Mouse (Mus musculus): ENCODE results near the gene Pon3.

GRCm38 (mm10) chr6:5255722-5256451, at the start of gene Pon3:
- TF ChIP-seq CTCF (IDR thresholded peaks at IDR 0.05; ENCODE audit: control insufficient read depth, insufficient read depth, low read length) (no peak), POLR2A (IDR thresholded peaks at IDR 0.05; ENCODE audit: borderline replicate concordance, control insufficient read depth, low read depth, low read length) (no peak)

All from bone marrow, adult 2 months (tissue).